Mouse (Mus musculus): ENCODE results near the gene Pld2.

DNA sequence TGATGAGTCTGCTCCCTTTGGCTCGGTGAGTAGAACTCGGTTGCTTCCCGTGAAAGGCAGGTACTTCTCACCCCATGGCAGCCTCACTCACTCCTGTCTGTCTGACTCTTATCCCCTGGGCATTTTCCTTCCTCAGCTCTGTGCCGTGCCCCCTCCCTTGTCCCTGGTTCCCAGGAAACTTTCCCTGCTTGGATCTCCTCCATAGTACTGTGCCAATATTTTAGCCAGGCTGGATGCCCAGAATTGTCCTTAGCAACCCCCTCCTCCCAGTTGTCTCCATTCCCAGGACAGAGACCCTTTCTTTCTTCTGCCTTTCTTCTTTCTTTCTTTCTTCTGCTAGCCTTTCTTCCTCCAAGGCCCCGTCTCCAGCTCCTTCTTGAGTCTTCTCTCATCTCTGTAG, 1.6 kb downstream of the Pld2 start:
- TF ChIP-seq CTCF (IDR thresholded peaks at IDR 0.05; ENCODE audit: insufficient read depth, low read depth, low read length) (no peak), POLR2A (IDR thresholded peaks at IDR 0.05; ENCODE audit: insufficient read depth, low read depth, low read length) (no peak)
